Comparison of ENCODE assay signal across 16 mouse cellular contexts in the genomic region with DNA sequence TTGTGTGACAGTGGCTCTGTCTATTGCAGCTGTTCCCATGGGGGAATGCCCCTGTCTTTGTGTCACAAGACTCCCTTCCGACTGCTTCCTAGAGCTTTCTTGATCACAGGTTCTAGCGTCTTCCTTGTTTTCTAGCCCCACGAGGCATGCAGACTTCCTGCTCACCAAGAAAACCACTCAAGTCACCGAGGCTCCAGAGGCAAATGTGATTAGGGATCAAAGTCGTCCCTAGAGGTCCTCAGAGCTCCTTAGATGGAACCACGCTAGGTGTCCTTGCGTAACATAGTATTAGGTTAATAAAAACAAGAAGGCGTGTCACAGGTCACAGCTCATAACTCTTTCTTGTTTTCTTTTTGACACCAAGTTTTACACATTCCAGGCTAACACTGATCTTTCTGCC. TPM values are rescaled to one million over a fixed set of nuclear protein-coding genes. Genes with fewer than 3 reads are reported as not detected.
DNase-seq lines count a peak whose midpoint lies in the region; ATAC-seq and TF ChIP-seq lines count a peak whose summit lies in the region.
"Had no signal": no experiment of that assay in that cellular context is flagged by ENCODE, and none has a peak within 500 bp of the region (broad histone marks: within the 10 kb centered on the region; RNA-seq: fewer than 3 reads in every experiment).

No protein-coding gene starts in this region.

- TF ChIP-seq EP300 in liver, embryonic 14.5 days (IDR thresholded peaks at IDR 0.05; ENCODE audit: low read depth) = no peak

- TF ChIP-seq POLR2A in small intestine, adult 2 months (IDR thresholded peaks at IDR 0.05; ENCODE audit: low read depth, low read length) = no peak

- peak; percentile 30; the same call in 1 of the 2 replicates for ATAC-seq in liver, embryonic 14.5 days (ENCODE audit: insufficient read depth)
- peak; percentile 90 for ATAC-seq in intestine, embryonic 16.5 days
- ATAC-seq in forebrain, embryonic 16.5 days = no peak
- ATAC-seq: hindbrain, embryonic 16.5 days; Patski had no signal

- no peak overlapping the region for H3K4me3 ChIP-seq in gastrocnemius, adult 2 months
- no peak overlapping the region for H3K4me3 ChIP-seq in liver, embryonic 14.5 days (ENCODE audit: insufficient read depth in 1 of 2, low read depth in 2 of 2, low read length in 2 of 2)
- no peak overlapping the region for H3K4me3 ChIP-seq in intestine, embryonic 16.5 days (ENCODE audit: low read length)
- no peak overlapping the region for H3K4me3 ChIP-seq in small intestine, adult 2 months (ENCODE audit: low read depth, low read length)
- no peak overlapping the region for H3K4me3 ChIP-seq in forebrain, embryonic 16.5 days (replicated peaks; ENCODE audit: low read length)
- H3K4me3 ChIP-seq: embryonic facial prominence, embryonic 13.5 days; heart, embryonic 12.5 days; lung, embryonic 15.5 days had no signal

- intact Hi-C loops in gastrocnemius, adult 2 months (cut with DNase I) = no loop called here
- intact Hi-C loops in gastrocnemius, postnatal 14 days (cut with DNase I; ENCODE audit: low total_unique reads) = no loop called here

- H3K4me2 ChIP-seq in liver, embryonic 14.5 days (ENCODE audit: low read depth) = no peak overlapping the region
- H3K4me2 ChIP-seq in intestine, embryonic 16.5 days (ENCODE audit: low read depth, low read length) = no peak overlapping the region
- no peak overlapping the region for H3K4me2 ChIP-seq in forebrain, embryonic 16.5 days (ENCODE audit: low read length)
- H3K4me2 ChIP-seq: embryonic facial prominence, embryonic 13.5 days; heart, embryonic 12.5 days; lung, embryonic 15.5 days had no signal

- H3K27me3 ChIP-seq in liver, embryonic 14.5 days (ENCODE audit: control insufficient read depth, insufficient read depth, low read length) = no peaks in the 10 kb centered on the region; the same call in none of the 2 replicates
- no peaks in the 10 kb centered on the region for H3K27me3 ChIP-seq in intestine, embryonic 16.5 days (replicated peaks; ENCODE audit: control insufficient read depth, insufficient read depth, low read length)
- no peaks in the 10 kb centered on the region for H3K27me3 ChIP-seq in small intestine, adult 2 months (ENCODE audit: control insufficient read depth, insufficient read depth, low read length)
- no peaks in the 10 kb centered on the region for H3K27me3 ChIP-seq in forebrain, embryonic 16.5 days (replicated peaks; ENCODE audit: control insufficient read depth, insufficient read depth, low read length)
- H3K27me3 ChIP-seq: lung, embryonic 15.5 days; Patski had no signal

- WGBS in liver, embryonic 14.5 days (ENCODE audit: insufficient replicate concordance) = 22% methylated on average over 8 of the region's 8 CpGs
- WGBS in intestine, embryonic 16.5 days = 26% methylated on average over 8 of the region's 8 CpGs
- 8% methylated on average over 8 of the region's 8 CpGs for WGBS in small intestine, adult 2 months
- WGBS in forebrain, embryonic 16.5 days = 60% methylated on average over 8 of the region's 8 CpGs

- no peak for DNase-seq in gastrocnemius, adult 2 months
- DNase-seq in gastrocnemius, postnatal 14 days = no peak
- no peak for DNase-seq in liver, embryonic 14.5 days (ENCODE audit: low read depth in 3 of 3, low spot score in 3 of 3)
- DNase-seq in liver (no peak), MN1 (ENCODE audit: low spot score) (no peak)
- DNase-seq: adrenal gland, postnatal 36 days; cerebellum, adult 18-20 months; thymus, adult 2 months had no signal

- H3K9ac ChIP-seq in liver, embryonic 14.5 days (replicated peaks) = no peak overlapping the region
- no peak overlapping the region for H3K9ac ChIP-seq in intestine, embryonic 16.5 days (ENCODE audit: low read depth, low read length)
- H3K9ac ChIP-seq in forebrain, embryonic 16.5 days (replicated peaks; ENCODE audit: low read depth, low read length) = no peak overlapping the region
- H3K9ac ChIP-seq: embryonic facial prominence, embryonic 13.5 days; heart, embryonic 12.5 days; lung, embryonic 15.5 days had no signal

- no peaks in the 10 kb centered on the region for H3K36me3 ChIP-seq in liver, embryonic 14.5 days (replicated peaks; ENCODE audit: control insufficient read depth, insufficient read depth, low read depth)
- H3K36me3 ChIP-seq in intestine, embryonic 16.5 days (ENCODE audit: control insufficient read depth, insufficient read depth, low read length) = no peaks in the 10 kb centered on the region
- H3K36me3 ChIP-seq in small intestine, adult 2 months (ENCODE audit: control insufficient read depth, insufficient read depth, low read length) = no peaks in the 10 kb centered on the region
- no peaks in the 10 kb centered on the region for H3K36me3 ChIP-seq in forebrain, embryonic 16.5 days (ENCODE audit: control insufficient read depth, insufficient read depth)
- H3K36me3 ChIP-seq: embryonic facial prominence, embryonic 13.5 days; heart, embryonic 12.5 days; lung, embryonic 15.5 days had no signal

- no peaks in the 10 kb centered on the region for H3K9me3 ChIP-seq in liver, embryonic 14.5 days (ENCODE audit: control insufficient read depth, low read length)
- no peaks in the 10 kb centered on the region for H3K9me3 ChIP-seq in intestine, embryonic 16.5 days (ENCODE audit: control insufficient read depth, low read length)
- H3K9me3 ChIP-seq in forebrain, embryonic 16.5 days (ENCODE audit: control insufficient read depth, low read length) = no peaks in the 10 kb centered on the region
- H3K9me3 ChIP-seq: embryonic facial prominence, embryonic 13.5 days; heart, embryonic 12.5 days; lung, embryonic 15.5 days had no signal

- H3K27ac ChIP-seq in gastrocnemius, adult 2 months = no peak overlapping the region
- H3K27ac ChIP-seq in liver, embryonic 14.5 days = no peak overlapping the region
- H3K27ac ChIP-seq in intestine, embryonic 16.5 days (ENCODE audit: low read length) = no peak overlapping the region; the same call in 1 of the 2 replicates
- no peak overlapping the region for H3K27ac ChIP-seq in small intestine, adult 2 months (ENCODE audit: insufficient read depth, low read depth, low read length)
- H3K27ac ChIP-seq in forebrain, embryonic 16.5 days (ENCODE audit: low read length) = no peak overlapping the region
- H3K27ac ChIP-seq: embryonic facial prominence, embryonic 13.5 days; lung, embryonic 15.5 days had no signal

- peaks cover 0 to 8% of the 10 kb centered on the region in 2 experiments; a peak in 2 of 4 replicates for H3K4me1 ChIP-seq in liver, embryonic 14.5 days (replicated peaks; ENCODE audit: control insufficient read depth in 2 of 2, insufficient read depth in 2 of 2, low read length in 1 of 2)
- H3K4me1 ChIP-seq in intestine, embryonic 16.5 days (ENCODE audit: control insufficient read depth, insufficient read depth, low read length) = peaks cover 6% of the 10 kb centered on the region; the same call in 1 of the 2 replicates
- no peaks in the 10 kb centered on the region for H3K4me1 ChIP-seq in small intestine, adult 2 months (ENCODE audit: control insufficient read depth, insufficient read depth, insufficient read length, low read length)
- H3K4me1 ChIP-seq in forebrain, embryonic 16.5 days (replicated peaks; ENCODE audit: control insufficient read depth, insufficient read depth, low read length) = no peaks in the 10 kb centered on the region
- H3K4me1 ChIP-seq: embryonic facial prominence, embryonic 13.5 days; lung, embryonic 15.5 days had no signal

- TF ChIP-seq CTCF in gastrocnemius, adult 2 months (IDR thresholded peaks at IDR 0.05) = peak; percentile 13; the same call in 1 of the 2 replicates
- TF ChIP-seq CTCF in liver, embryonic 14.5 days (IDR thresholded peaks at IDR 0.05; ENCODE audit: low read depth) = peak; percentile 57
- peak; percentile 43; the same call in 1 of the 2 replicates for TF ChIP-seq CTCF in small intestine, adult 2 months (IDR thresholded peaks at IDR 0.05; ENCODE audit: extremely low read depth, insufficient read length, insufficient replicate concordance, low read depth, low read length)

RNA-seq across cellular contexts. Expression of a gene that starts 13.8 kb away (rescaled TPM):
- total RNA-seq in gastrocnemius, adult 2 months (2021) = 1 to 10 TPM; 2.7 to 3.8 TPM
- 1 to 10 TPM; 2.5 to 3.1 TPM for total RNA-seq in gastrocnemius, postnatal 14 days (2021)
- 18.7 and 19.1 TPM in 2 replicates for polyA plus RNA-seq in liver, embryonic 14.5 days (2012; rRNA removed)
- polyA plus RNA-seq in liver, embryonic 14.5 days (2014; fragmentation: Nextera tagmentation; extraction: Ambion mirVana) = 27.8 and 34.9 TPM in 2 replicates
- polyA plus RNA-seq in intestine, embryonic 16.5 days (2015; fragmentation: Nextera tagmentation; extraction: Ambion mirVana) = 36.9 and 37.6 TPM in 2 replicates
- polyA plus RNA-seq in small intestine, adult 2 months (2012; rRNA removed) = 6.9 and 22.5 TPM in 2 replicates
- 93.7 and 103 TPM in 2 replicates for polyA plus RNA-seq in forebrain, embryonic 16.5 days (2015; fragmentation: Nextera tagmentation; extraction: Ambion mirVana)

RNA-seq across cellular contexts. Expression of a gene that starts 13.9 kb away (rescaled TPM):
- 10 to 100 TPM in 1 of 2 experiments, 1 to 10 TPM in 1; 3.8 to 10.3 TPM for total RNA-seq in gastrocnemius, adult 2 months (2021)
- 10 to 100 TPM in 1 of 2 experiments, 1 to 10 TPM in 1; 9.7 to 10.3 TPM for total RNA-seq in gastrocnemius, postnatal 14 days (2021)
- polyA plus RNA-seq in liver, embryonic 14.5 days (2012; rRNA removed) = 127 and 198 TPM in 2 replicates
- 60.1 and 70.2 TPM in 2 replicates for polyA plus RNA-seq in liver, embryonic 14.5 days (2014; fragmentation: Nextera tagmentation; extraction: Ambion mirVana)
- polyA plus RNA-seq in intestine, embryonic 16.5 days (2015; fragmentation: Nextera tagmentation; extraction: Ambion mirVana) = 74.0 and 83.9 TPM in 2 replicates
- 4.9 and 7.4 TPM in 2 replicates for polyA plus RNA-seq in small intestine, adult 2 months (2012; rRNA removed)
- polyA plus RNA-seq in forebrain, embryonic 16.5 days (2015; fragmentation: Nextera tagmentation; extraction: Ambion mirVana) = 2.7 and 4.8 TPM in 2 replicates
